Mouse (Mus musculus): ENCODE measurements around the gene Slc30a6. TPM values are rescaled to one million over a fixed set of nuclear protein-coding genes. Genes with fewer than 3 reads are reported as not detected.
"Not testable (repeated sequence)": the region's sequence is repeated elsewhere in the genome, so short reads cannot be mapped to it uniquely, and the experiment has no call there.

Slc30a6 gene
- total RNA-seq, 1 experiment from 2014 or later: 22.5 TPM

DNA sequence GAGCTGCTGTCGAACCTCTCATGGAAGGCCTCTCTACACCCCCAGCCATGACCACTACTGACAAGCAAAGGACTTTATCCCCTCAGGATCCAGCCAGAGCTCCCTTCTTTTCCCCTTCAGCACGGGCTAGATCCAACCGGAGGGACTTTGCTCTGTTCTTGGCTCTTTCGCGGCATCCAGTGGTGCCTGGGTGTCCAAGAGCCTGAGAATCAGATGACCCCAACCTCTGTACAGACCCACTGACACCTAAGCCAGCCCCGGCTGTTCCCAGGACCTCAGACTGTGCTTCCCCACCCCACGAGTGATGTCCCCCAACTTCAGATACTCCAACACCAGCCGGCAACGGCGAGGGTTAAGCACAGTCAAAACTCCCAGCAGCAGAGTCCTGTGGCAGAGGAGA, 54.4 kb downstream of the Slc30a6 start:
- DNase-seq: no peak

DNA sequence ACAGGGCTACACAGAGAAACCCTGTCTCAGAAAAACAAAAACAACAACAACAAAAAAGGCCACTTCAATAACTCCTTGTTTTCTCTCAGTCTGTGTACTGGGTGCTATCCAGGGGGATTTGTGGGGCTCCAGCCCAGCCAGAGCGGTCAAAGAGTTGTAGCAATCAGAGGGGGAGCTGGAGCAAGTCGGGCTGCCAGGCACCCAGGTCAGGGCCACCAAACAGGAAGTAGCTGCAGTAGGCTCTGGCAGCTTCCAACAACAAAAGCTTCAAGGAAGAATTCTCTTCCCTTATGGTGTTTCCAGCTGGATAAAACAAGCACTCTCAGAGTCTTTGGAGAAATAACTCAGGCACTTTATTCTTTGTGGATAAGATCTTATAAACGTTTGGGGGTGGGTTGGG, 58.5 kb downstream of the Slc30a6 start:
- no peak for DNase-seq

DNA sequence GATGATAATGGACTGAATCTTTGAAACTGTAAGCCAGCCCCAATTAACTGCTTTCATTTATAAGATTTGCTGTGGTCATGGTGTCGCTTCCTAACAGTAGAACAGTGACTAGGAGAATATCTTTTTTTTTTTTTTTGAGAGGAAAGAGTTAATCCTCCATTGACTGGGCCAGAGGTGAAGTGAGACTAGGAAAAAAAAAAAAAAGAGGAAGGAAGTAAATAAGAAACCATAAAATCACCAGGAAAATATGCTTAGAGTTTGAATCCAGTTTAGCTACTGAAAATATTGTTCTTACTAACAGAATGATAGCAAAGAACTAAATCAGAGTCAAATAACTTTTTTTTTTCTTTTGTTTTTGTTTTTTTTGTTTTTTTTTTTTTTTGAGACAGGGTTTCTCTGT, 59.3 kb downstream of the Slc30a6 start:
- no peak for DNase-seq

DNA sequence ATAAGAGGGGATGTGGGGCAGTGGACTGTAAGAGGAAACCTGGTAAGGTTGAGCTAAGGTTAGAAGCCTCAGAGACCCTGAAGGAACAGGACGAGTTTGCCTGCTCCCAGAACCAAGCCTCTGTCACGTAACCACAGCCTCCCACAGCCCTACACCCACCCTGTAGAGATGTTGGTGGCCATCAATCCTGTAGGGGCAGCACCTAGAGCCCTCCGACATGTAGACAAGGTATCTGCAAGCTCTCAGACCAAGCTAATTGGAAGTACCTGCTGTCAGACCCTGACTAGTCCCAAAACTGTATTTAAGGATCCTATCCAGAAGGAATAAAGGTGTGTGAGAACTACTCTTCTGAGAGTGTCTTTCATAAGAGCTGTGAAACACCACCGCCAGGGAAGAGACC, 60.0 kb downstream of the Slc30a6 start:
- no peak for DNase-seq

DNA sequence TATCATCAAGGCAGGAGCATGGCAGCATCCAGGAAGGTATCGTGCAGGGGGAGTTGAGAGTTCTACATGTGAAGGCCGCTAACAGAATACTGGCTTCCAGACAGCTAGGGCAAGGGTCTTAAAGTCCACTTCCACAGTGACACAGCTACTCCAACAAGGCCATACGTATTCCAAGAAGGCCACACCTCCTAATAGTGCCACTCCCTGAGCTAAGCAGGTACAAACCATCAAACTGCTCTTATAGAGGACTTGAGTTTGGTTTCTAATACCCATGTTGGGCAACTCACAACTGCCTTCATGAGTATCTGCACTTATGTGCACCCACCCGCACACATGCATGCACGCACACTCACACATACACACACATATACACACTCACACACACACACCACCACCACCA, 61.4 kb downstream of the Slc30a6 start:
- no peak for DNase-seq

GRCm38 (mm10) chr17:74457972-74458677, 62.7 kb downstream of the Slc30a6 start:
- no peak for DNase-seq

DNA sequence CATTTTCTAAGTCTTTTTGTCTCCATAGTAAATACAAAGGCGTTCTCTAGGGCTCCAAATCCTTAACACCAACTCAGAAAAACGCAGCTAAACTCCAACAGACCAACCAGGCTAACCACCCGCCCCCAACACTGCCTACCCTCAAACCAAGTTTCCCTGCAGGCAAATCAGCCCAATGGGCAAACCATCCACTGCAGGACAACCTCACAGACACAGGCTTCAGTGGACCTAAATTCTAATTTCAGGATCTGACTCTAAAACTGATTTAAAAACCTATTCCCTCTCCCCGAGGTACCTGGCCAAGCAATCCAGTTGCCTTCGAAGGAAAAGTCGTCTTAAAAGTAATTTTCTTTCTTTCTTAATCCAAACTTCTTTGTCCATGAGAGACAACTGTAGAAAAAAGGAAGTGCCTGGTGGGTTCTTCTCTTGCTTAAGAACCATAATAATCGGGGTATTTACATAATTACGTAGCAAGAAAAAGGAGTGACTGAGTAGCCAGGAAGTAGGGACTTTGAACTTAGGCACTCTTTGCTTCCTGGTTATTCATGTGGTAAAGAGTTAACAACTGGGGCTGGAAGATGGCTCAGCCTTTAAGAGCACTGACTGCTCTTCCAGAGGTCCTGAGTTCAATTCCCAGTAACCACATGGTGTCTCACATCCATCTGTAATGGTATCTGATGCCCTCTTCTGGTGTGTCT, 63.5 kb downstream of the Slc30a6 start, which contains the start of gene Nlrc4:
Gene Nlrc4 (minus strand): TSS at position 432 of the 698 bp plus-strand sequence.
- DNase-seq: no peak

GRCm38 (mm10) chr17:74463510-74463909, 68.1 kb downstream of the Slc30a6 start:
- DNase-seq: no peak

- not testable (repeated sequence) for DNase-seq
Measured at GRCm38 (mm10) chr17:74467981-74468380, 72.6 kb downstream of the Slc30a6 start.

DNA sequence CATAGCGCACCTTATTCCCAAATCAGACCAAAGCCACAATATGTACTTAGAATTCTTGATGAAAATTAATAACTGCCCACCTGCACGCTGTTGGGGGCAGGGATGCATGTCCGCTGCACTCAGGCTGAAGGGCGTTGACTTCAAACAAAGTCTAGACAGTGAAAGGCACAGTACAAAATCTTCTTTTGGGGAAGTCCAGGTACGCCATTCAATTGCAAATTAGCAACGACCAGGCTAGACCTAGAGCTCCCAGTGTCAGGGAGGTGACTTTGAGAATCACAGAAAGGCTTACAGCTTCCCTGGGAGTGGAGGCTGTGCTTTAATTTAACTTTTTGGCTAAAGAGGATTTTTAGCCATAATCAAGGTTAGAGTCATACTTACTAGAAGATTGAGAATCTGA, 74.7 kb downstream of the Slc30a6 start:
- not testable (repeated sequence) for DNase-seq

Other genes starting within 250 kb of the Slc30a6 start
- gene Memo1, start 100.1 kb upstream of the Slc30a6 start, total RNA-seq (2021): 88.5 and 102 TPM in 2 replicates
- 89.7 and 95.2 TPM in 2 replicates for gene Dpy30, start 71.7 kb upstream of the Slc30a6 start, total RNA-seq (2021)
- 35.5 and 38.1 TPM in 2 replicates for gene Spast, start 56.6 kb upstream of the Slc30a6 start, total RNA-seq (2021)
- 0.26 and 0.86 TPM in 2 replicates for gene Nlrc4, start 63.5 kb downstream of the Slc30a6 start, total RNA-seq (2021)
- 115 and 123 TPM in 2 replicates for gene Yipf4, start 93.9 kb downstream of the Slc30a6 start, total RNA-seq (2021)
- 118 and 119 TPM in 2 replicates for gene Birc6, start 132.7 kb downstream of the Slc30a6 start, total RNA-seq (2021)

All from adrenal gland, postnatal 14 days (tissue).